Comparison of ENCODE assay signal across 23 mouse cellular contexts in genomic region chr15:100685849-100686248, GRCm38 (mm10). TPM values are rescaled to one million over a fixed set of nuclear protein-coding genes. Genes with fewer than 3 reads are reported as not detected.
A peak's percentile ranks its signal among the peaks of the same experiment; 100 is the strongest.
DNase-seq lines count a peak whose midpoint lies in the region; ATAC-seq and TF ChIP-seq lines count a peak whose summit lies in the region.
"Had no signal": no experiment of that assay in that cellular context is flagged by ENCODE, and none has a peak within 500 bp of the region (broad histone marks: within the 10 kb centered on the region; RNA-seq: fewer than 3 reads in every experiment).

No protein-coding gene starts in this region.

- TF ChIP-seq EP300 in liver, postnatal 0 days (IDR thresholded peaks at IDR 0.05; ENCODE audit: low read depth): peak; percentile 96

- H3K27me3 ChIP-seq in testis, adult 2 months (ENCODE audit: control insufficient read depth, insufficient read depth, low read length): no peaks in the 10 kb centered on the region
- H3K27me3 ChIP-seq in liver, embryonic 11.5 days (replicated peaks; ENCODE audit: control insufficient read depth, insufficient read depth, low read length): no peaks in the 10 kb centered on the region
- no peaks in the 10 kb centered on the region for H3K27me3 ChIP-seq in liver, postnatal 0 days (ENCODE audit: insufficient read depth, low read length)
- H3K27me3 ChIP-seq: hindbrain, embryonic 15.5 days; Patski had no signal

- no peak overlapping the region for H3K4me3 ChIP-seq in testis, adult 2 months (ENCODE audit: control insufficient read depth, low read depth, low read length)
- H3K4me3 ChIP-seq in liver, embryonic 11.5 days (ENCODE audit: low read depth, low read length): no peak overlapping the region
- H3K4me3 ChIP-seq in liver, postnatal 0 days (ENCODE audit: low read depth, low read length): peak overlapping the region; percentile 36; the same call in 1 of the 2 replicates
- H3K4me3 ChIP-seq: forebrain, embryonic 12.5 days; gastrocnemius, adult 2 months; heart, embryonic 15.5 days; hindbrain, embryonic 15.5 days; midbrain, embryonic 15.5 days; neural tube, embryonic 13.5 days had no signal

- peaks cover 2% of the 10 kb centered on the region for H3K4me1 ChIP-seq in testis, adult 2 months (ENCODE audit: control insufficient read depth, insufficient read depth, low read length)
- H3K4me1 ChIP-seq in liver, embryonic 11.5 days (replicated peaks; ENCODE audit: control insufficient read depth, insufficient read depth, low read length): peaks cover 30% of the 10 kb centered on the region
- peaks cover 20% of the 10 kb centered on the region for H3K4me1 ChIP-seq in liver, postnatal 0 days (ENCODE audit: insufficient read depth)
- H3K4me1 ChIP-seq: hindbrain, embryonic 15.5 days; midbrain, embryonic 15.5 days had no signal

- intact Hi-C loops in heart, postnatal 36 days (cut with DNase I): no loop called here

- H3K36me3 ChIP-seq in testis, adult 2 months (ENCODE audit: control insufficient read depth, insufficient read depth, low read length): no peaks in the 10 kb centered on the region
- no peaks in the 10 kb centered on the region for H3K36me3 ChIP-seq in liver, embryonic 11.5 days (ENCODE audit: control insufficient read depth, insufficient read depth, low read length)
- no peaks in the 10 kb centered on the region for H3K36me3 ChIP-seq in liver, postnatal 0 days (replicated peaks; ENCODE audit: insufficient read depth, low read length)
- H3K36me3 ChIP-seq: forebrain, embryonic 12.5 days; heart, embryonic 15.5 days; hindbrain, embryonic 15.5 days; midbrain, embryonic 15.5 days; neural tube, embryonic 13.5 days had no signal

- peak; percentile 67 for ATAC-seq in liver, embryonic 11.5 days (replicated peaks; ENCODE audit: low FRiP score)
- peak; percentile 65 for ATAC-seq in liver, postnatal 0 days
- ATAC-seq: CD4-positive, CD25-positive, alpha-beta regulatory T cell, adult 4 months; midbrain, embryonic 15.5 days; Patski had no signal

- TF ChIP-seq POLR2A in testis, adult 2 months (IDR thresholded peaks at IDR 0.05; ENCODE audit: control insufficient read depth, low read depth, low read length): no peak

- peaks cover 2% of the 10 kb centered on the region; the same call in 1 of the 2 replicates for H3K9me3 ChIP-seq in liver, embryonic 11.5 days (ENCODE audit: control insufficient read depth, low read length)
- H3K9me3 ChIP-seq in liver, postnatal 0 days (ENCODE audit: low read length): 0 out of 2 replicates have a peak, but pooled peaks cover 4% of the 10 kb centered on the region
- H3K9me3 ChIP-seq: hindbrain, embryonic 15.5 days; midbrain, embryonic 15.5 days had no signal

- no peak for DNase-seq in testis, postnatal 14 days (ENCODE audit: low spot score)
- no peak for DNase-seq in liver, embryonic 11.5 days (ENCODE audit: low spot score)
- DNase-seq in liver, postnatal 0 days: peak; percentile 48
- no peak for DNase-seq in heart, postnatal 36 days
- no peak for DNase-seq in thymus, postnatal 36 days
- no peak for DNase-seq in lung, postnatal 10 days
- DNase-seq: cerebellum, adult 9-10 months; gastrocnemius, adult 2 months; heart, postnatal 4 days; kidney, adult 2 months; layer of hippocampus, adult 9-11 months; right cerebral cortex, adult 18-20 months; right cerebral cortex, postnatal 4 days; thymus, adult 2 months had no signal

- WGBS in liver, embryonic 11.5 days: 60% methylated on average over 8 of the region's 8 CpGs
- 58% methylated on average over 8 of the region's 8 CpGs for WGBS in liver, postnatal 0 days (ENCODE audit: insufficient replicate concordance)

- 0 out of 2 replicates have a peak, but pooled peaks have one; percentile 4 for TF ChIP-seq CTCF in testis, adult 2 months (IDR thresholded peaks at IDR 0.05; ENCODE audit: control insufficient read depth, insufficient read depth, insufficient replicate concordance, low read depth, low read length)
- TF ChIP-seq CTCF in liver, postnatal 0 days (IDR thresholded peaks at IDR 0.05; ENCODE audit: low read depth): no peak

- H3K4me2 ChIP-seq in liver, embryonic 11.5 days: 0 out of 2 replicates have a peak overlapping the region, but pooled peaks have one; percentile 14
- peak overlapping the region; percentile 64 for H3K4me2 ChIP-seq in liver, postnatal 0 days (ENCODE audit: low read depth, low read length)
- H3K4me2 ChIP-seq: forebrain, embryonic 12.5 days; heart, embryonic 15.5 days; hindbrain, embryonic 15.5 days; midbrain, embryonic 15.5 days; neural tube, embryonic 13.5 days had no signal

- H3K27ac ChIP-seq in testis, adult 2 months (ENCODE audit: control insufficient read depth, insufficient read depth, low read depth, low read length): no peak overlapping the region
- H3K27ac ChIP-seq in liver, embryonic 11.5 days (ENCODE audit: low read depth, low read length): peak overlapping the region; percentile 43; the same call in 1 of the 2 replicates
- peak overlapping the region; percentile 31; the same call in 1 of the 2 replicates for H3K27ac ChIP-seq in liver, postnatal 0 days (ENCODE audit: low read depth)
- H3K27ac ChIP-seq: forebrain, embryonic 12.5 days; gastrocnemius, adult 2 months; heart, embryonic 15.5 days; hindbrain, embryonic 15.5 days; kidney, postnatal 0 days; midbrain, embryonic 15.5 days; neural tube, embryonic 13.5 days had no signal

- no peak overlapping the region for H3K9ac ChIP-seq in liver, embryonic 11.5 days (ENCODE audit: low read depth, low read length)
- H3K9ac ChIP-seq in liver, postnatal 0 days (replicated peaks): peak overlapping the region; percentile 47; the same call in 1 of the 2 replicates
- H3K9ac ChIP-seq: forebrain, embryonic 12.5 days; heart, embryonic 15.5 days; hindbrain, embryonic 15.5 days; midbrain, embryonic 15.5 days; neural tube, embryonic 13.5 days had no signal

RNA-seq across cellular contexts. Expression of gene Cela1, which starts 1.9 kb away (rescaled TPM):
- 1.3 and 1.6 TPM in 2 replicates for polyA plus RNA-seq in testis, adult 2 months (2012; rRNA removed)
- 10.5 and 13.7 TPM in 2 replicates for polyA plus RNA-seq in liver, embryonic 11.5 days (2014; fragmentation: Nextera tagmentation; extraction: Ambion mirVana)
- polyA plus RNA-seq in liver, postnatal 0 days (2015; fragmentation: Nextera tagmentation; extraction: Ambion mirVana): 29.5 and 31.5 TPM in 2 replicates
- under 1 TPM in 1 of 2 experiments, not detected in 1; 0.98 TPM for total RNA-seq in heart, postnatal 36 days (2021)
- total RNA-seq: gastrocnemius, adult 2 months; heart, postnatal 4 days had no signal
- polyA plus RNA-seq: forebrain, embryonic 12.5 days had no signal

RNA-seq across cellular contexts. Expression of gene Bin2, which starts 16.5 kb away (rescaled TPM):
- 19.3 and 19.7 TPM in 2 replicates for polyA plus RNA-seq in testis, adult 2 months (2012; rRNA removed)
- polyA plus RNA-seq in liver, embryonic 11.5 days (2014; fragmentation: Nextera tagmentation; extraction: Ambion mirVana): 56.6 and 62.1 TPM in 2 replicates
- 16.2 and 20.3 TPM in 2 replicates for polyA plus RNA-seq in liver, postnatal 0 days (2015; fragmentation: Nextera tagmentation; extraction: Ambion mirVana)
- 1 to 10 TPM; 1.6 TPM for total RNA-seq in heart, postnatal 36 days (2021)
- polyA plus RNA-seq: Patski had no signal

RNA-seq across cellular contexts. Expression of gene Galnt6, which starts 43.3 kb away (rescaled TPM):
- polyA plus RNA-seq in testis, adult 2 months (2012; rRNA removed): 0.67 and 0.78 TPM in 2 replicates
- 1.2 and 1.6 TPM in 2 replicates for polyA plus RNA-seq in liver, embryonic 11.5 days (2014; fragmentation: Nextera tagmentation; extraction: Ambion mirVana)
- 1.3 and 1.6 TPM in 2 replicates for polyA plus RNA-seq in liver, postnatal 0 days (2015; fragmentation: Nextera tagmentation; extraction: Ambion mirVana)
- total RNA-seq in heart, postnatal 36 days (2021): under 1 TPM; 0.72 to 0.98 TPM

RNA-seq across cellular contexts. Expression of gene Smagp, which starts 49.1 kb away (rescaled TPM):
- polyA plus RNA-seq in testis, adult 2 months (2012; rRNA removed): 3.6 and 4.9 TPM in 2 replicates
- 14.1 and 15.6 TPM in 2 replicates for polyA plus RNA-seq in liver, embryonic 11.5 days (2014; fragmentation: Nextera tagmentation; extraction: Ambion mirVana)
- 21.7 and 24.8 TPM in 2 replicates for polyA plus RNA-seq in liver, postnatal 0 days (2015; fragmentation: Nextera tagmentation; extraction: Ambion mirVana)
- 10 to 100 TPM; 13.7 to 15.8 TPM for total RNA-seq in heart, postnatal 36 days (2021)
- polyA plus RNA-seq: CD4-positive, CD25-positive, alpha-beta regulatory T cell, adult 4 months had no signal
